Mouse (Mus musculus) C2C12 (cell line): Measurements from ENCODE around the gene Cped1.

ENCODE experiments used
- CEBPB ChIP-seq: IDR thresholded peaks from one replicate; pipeline ENCODE4 v1.6.1; 2011; ENCODE audit warnings: low read depth, mild to moderate bottlenecking, control low read depth, moderate library complexity
- CTCF ChIP-seq: IDR thresholded peaks from one replicate; pipeline ENCODE4 v1.5.1; 2011; ENCODE audit not compliant: control insufficient read depth, insufficient read depth, insufficient read length
- FOSL1 ChIP-seq: IDR thresholded peaks from one replicate; pipeline ENCODE4 v1.8.0; 2011; ENCODE audit warnings: mild to moderate bottlenecking, low read length; ENCODE audit not compliant: poor library complexity, insufficient read depth, severe bottlenecking
- MAX ChIP-seq: IDR thresholded peaks from one replicate; pipeline ENCODE4 v1.6.1; 2011; ENCODE audit warnings: mild to moderate bottlenecking, control low read depth
- MYOD1 ChIP-seq: IDR thresholded peaks from one replicate; pipeline ENCODE4 v1.6.1; 2011; ENCODE audit warnings: low read depth; ENCODE audit not compliant: control insufficient read depth, insufficient read length
- MYOG ChIP-seq: IDR thresholded peaks from one replicate; pipeline ENCODE4 v1.6.1; 2011; ENCODE audit not compliant: control insufficient read depth, insufficient read length; ENCODE audit errors: extremely low read depth
- USF1 ChIP-seq: IDR thresholded peaks from one replicate; pipeline ENCODE4 v1.6.1; 2011; ENCODE audit warnings: low read depth, mild to moderate bottlenecking, control low read depth, moderate library complexity

DNA sequence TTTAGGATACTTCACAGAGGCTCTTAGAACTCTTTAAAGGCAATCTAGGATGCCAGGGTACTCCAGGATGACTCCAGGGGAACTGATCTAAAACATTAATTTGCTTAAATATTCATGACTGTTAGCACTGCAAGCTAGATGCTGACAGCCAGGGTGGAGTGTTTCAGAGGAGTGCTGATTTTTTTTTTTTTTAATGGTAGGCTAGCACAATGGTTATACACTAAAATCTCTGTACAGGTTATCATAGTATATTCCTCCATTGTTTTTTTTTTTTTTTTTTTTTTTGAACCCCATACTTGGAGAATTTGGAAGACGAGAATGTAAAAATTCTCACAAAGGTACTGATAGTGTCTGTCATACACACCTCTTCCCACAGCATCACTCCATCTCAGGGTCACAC lies 137.0 kb downstream of the Cped1 start:
- no peak for TF ChIP-seq MAX
- no peak for TF ChIP-seq CEBPB
- no peak for TF ChIP-seq CTCF
- no peak for TF ChIP-seq USF1
- no peak for TF ChIP-seq MYOG
- TF ChIP-seq MYOD1: no peak
- no peak for TF ChIP-seq FOSL1
